8 mouse cellular contexts compared by ENCODE assay signal in genomic region chr4:131694232-131694631, GRCm38 (mm10).
DNase-seq lines count a peak whose midpoint lies in the region; ATAC-seq and TF ChIP-seq lines count a peak whose summit lies in the region.

No protein-coding gene starts in this region.

- no peaks in the 10 kb centered on the region for H3K4me1 ChIP-seq in cerebellum, adult 2 months (ENCODE audit: control insufficient read depth, insufficient read depth, low read length)
- no peaks in the 10 kb centered on the region for H3K4me1 ChIP-seq in liver, adult 2 months (ENCODE audit: control insufficient read depth, insufficient read depth, low read length)
- no peaks in the 10 kb centered on the region; the same call in 1 of the 2 replicates for H3K4me1 ChIP-seq in liver, embryonic 11.5 days (replicated peaks; ENCODE audit: control insufficient read depth, insufficient read depth, low read length)

- WGBS in cerebellum, adult 2 months = 12% methylated on average over 5 of the region's 5 CpGs
- WGBS in liver, adult 2 months = 10% methylated on average over 5 of the region's 5 CpGs
- 9% methylated on average over 5 of the region's 5 CpGs for WGBS in liver, embryonic 11.5 days

- no peaks in the 10 kb centered on the region for H3K9me3 ChIP-seq in liver, embryonic 11.5 days (ENCODE audit: control insufficient read depth, low read length)

- TF ChIP-seq POLR2A in cerebellum, adult 2 months (IDR thresholded peaks at IDR 0.05; ENCODE audit: borderline replicate concordance, insufficient read depth, low read length) = no peak
- TF ChIP-seq POLR2A in liver, adult 2 months (IDR thresholded peaks at IDR 0.05; ENCODE audit: extremely low read depth, insufficient read depth, low read length) = no peak

- H3K9ac ChIP-seq in liver, adult 2 months (ENCODE audit: low read depth, low read length) = no peak overlapping the region
- H3K9ac ChIP-seq in liver, embryonic 11.5 days (ENCODE audit: low read depth, low read length) = no peak overlapping the region

- ATAC-seq in liver, embryonic 11.5 days (replicated peaks; ENCODE audit: low FRiP score) = no peak

- no peaks in the 10 kb centered on the region for H3K79me2 ChIP-seq in liver, adult 2 months (ENCODE audit: control insufficient read depth, insufficient read depth, low read length)

- DNase-seq in cerebellum, adult 2 months = no peak
- no peak for DNase-seq in cerebellum, postnatal 36 days
- DNase-seq in liver, adult 2 months (ENCODE audit: extremely low read depth, low read depth, low spot score) = peak; percentile 1
- no peak for DNase-seq in liver, embryonic 11.5 days (ENCODE audit: low spot score)
- peak; percentile 59 for DNase-seq in embryo, embryonic 9.5 days (ENCODE audit: extremely low spot score)
- DNase-seq in retina, postnatal 7 days (ENCODE audit: low read depth, low spot score) = peak; percentile 53
- no peak for DNase-seq in cerebellum, adult 8-10 months
- DNase-seq in right cerebral cortex, adult 2 months (ENCODE audit: low spot score in 2 of 2) = no peak

- no peak overlapping the region for H3K27ac ChIP-seq in cerebellum, adult 2 months (ENCODE audit: insufficient read depth, low read length)
- no peak overlapping the region for H3K27ac ChIP-seq in liver, adult 2 months (replicated peaks; ENCODE audit: insufficient read depth, low read depth, low read length)
- H3K27ac ChIP-seq in liver, embryonic 11.5 days (ENCODE audit: low read depth, low read length) = no peak overlapping the region

- H3K36me3 ChIP-seq in liver, adult 2 months (ENCODE audit: control insufficient read depth, insufficient read depth, low read length) = no peaks in the 10 kb centered on the region
- no peaks in the 10 kb centered on the region for H3K36me3 ChIP-seq in liver, embryonic 11.5 days (ENCODE audit: control insufficient read depth, insufficient read depth, low read length)

- no peaks in the 10 kb centered on the region for H3K27me3 ChIP-seq in cerebellum, adult 2 months (ENCODE audit: control insufficient read depth, insufficient read depth, low read length)
- no peaks in the 10 kb centered on the region for H3K27me3 ChIP-seq in liver, adult 2 months (ENCODE audit: control insufficient read depth, insufficient read depth, low read length)
- no peaks in the 10 kb centered on the region for H3K27me3 ChIP-seq in liver, embryonic 11.5 days (replicated peaks; ENCODE audit: control insufficient read depth, insufficient read depth, low read length)

- TF ChIP-seq CTCF in cerebellum, adult 2 months (IDR thresholded peaks at IDR 0.05; ENCODE audit: borderline replicate concordance, insufficient read depth, low read depth, low read length) = peak; percentile 39; the same call in 1 of the 2 replicates
- no peak; the same call in 1 of the 2 replicates for TF ChIP-seq CTCF in liver, adult 2 months (IDR thresholded peaks at IDR 0.05; ENCODE audit: low read depth, low read length)

- H3K4me3 ChIP-seq in cerebellum, adult 2 months (replicated peaks; ENCODE audit: insufficient read depth, low read depth, low read length) = no peak overlapping the region
- H3K4me3 ChIP-seq in liver, adult 2 months (ENCODE audit: insufficient read depth, low read depth, low read length) = no peak overlapping the region
- no peak overlapping the region for H3K4me3 ChIP-seq in liver, embryonic 11.5 days (ENCODE audit: low read depth, low read length)

- H3K4me2 ChIP-seq in liver, embryonic 11.5 days = no peak overlapping the region

Comparison
In these comparisons a context has a peak if more than half of its experiments do, and no peak if none do; other contexts are left out.
1. DNase-seq: peak in liver, adult 2 months (single experiment), embryo, embryonic 9.5 days (single experiment) and retina, postnatal 7 days (single experiment); none in cerebellum, adult 2 months (0 of 2), cerebellum, postnatal 36 days (0 of 2), liver, embryonic 11.5 days (single experiment), cerebellum, adult 8-10 months (single experiment) and right cerebral cortex, adult 2 months (0 of 2).